Mouse (Mus musculus) left cerebral cortex, postnatal 25 days (tissue): Measurements from ENCODE around the gene Trrap. TPM values are rescaled to one million over a fixed set of nuclear protein-coding genes. Genes with fewer than 3 reads are reported as not detected.
"Not testable (repeated sequence)": the region's sequence is repeated elsewhere in the genome, so short reads cannot be mapped to it uniquely, and the experiment has no call there.

ENCODE experiments used
- DNase-seq, 2 experiments: peaks; one replicate each; pipeline ENCODE4 v3.0.0; 2022; ENCODE audit warnings: low spot score in 2 of 2, mixed read lengths in 1 of 2
- intact Hi-C: fragments of 180-260 bp; cut with DNase I; formaldehyde crosslinking; loops from one replicate; pipeline ENCODE4 v1.15.1; 2025
- total RNA-seq, 2 experiments: library from RNA; stranded (reverse); gene quantifications; 2 replicates each; pipeline ENCODE4 v1.2.3; 2021

Trrap gene
- 100 to 1,000 TPM; 154 to 169 TPM for total RNA-seq

DNA sequence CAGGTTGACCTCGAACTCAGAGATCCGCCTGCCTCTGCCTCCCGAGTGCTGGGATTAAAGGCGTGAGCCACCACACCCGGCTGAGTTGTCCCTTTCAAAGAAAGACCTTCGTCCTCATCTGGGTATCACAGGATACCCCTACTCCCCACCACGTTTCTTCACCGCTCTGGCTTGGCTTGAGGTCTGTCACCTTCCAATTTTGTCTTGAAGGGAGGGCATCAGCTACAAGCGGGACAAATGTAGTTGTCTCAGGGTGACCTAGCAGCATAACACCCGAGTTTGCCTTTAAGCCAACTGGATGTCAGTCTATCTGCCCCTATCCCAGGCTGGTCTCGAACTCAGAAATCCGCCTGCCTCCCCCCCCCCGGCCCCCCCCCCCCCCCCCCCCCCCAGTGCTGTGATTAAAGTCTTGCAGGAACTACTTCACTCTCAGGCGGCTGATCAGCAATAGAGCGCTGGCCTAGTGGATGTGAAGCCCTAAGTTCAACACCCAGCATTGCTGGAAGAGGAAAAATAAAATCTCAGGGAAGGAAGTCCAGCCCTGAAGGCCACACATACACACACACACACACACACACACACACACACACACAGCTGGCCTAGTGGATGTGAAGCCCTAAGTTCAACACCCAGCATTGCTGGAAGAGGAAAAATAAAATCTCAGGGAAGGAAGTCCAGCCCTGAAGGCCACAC lies at the start of gene Trrap:
TSS of gene Trrap (plus strand) at position 627 of the 693 bp plus-strand sequence.
- intact Hi-C loops, DNase-seq: not testable (repeated sequence)

DNA sequence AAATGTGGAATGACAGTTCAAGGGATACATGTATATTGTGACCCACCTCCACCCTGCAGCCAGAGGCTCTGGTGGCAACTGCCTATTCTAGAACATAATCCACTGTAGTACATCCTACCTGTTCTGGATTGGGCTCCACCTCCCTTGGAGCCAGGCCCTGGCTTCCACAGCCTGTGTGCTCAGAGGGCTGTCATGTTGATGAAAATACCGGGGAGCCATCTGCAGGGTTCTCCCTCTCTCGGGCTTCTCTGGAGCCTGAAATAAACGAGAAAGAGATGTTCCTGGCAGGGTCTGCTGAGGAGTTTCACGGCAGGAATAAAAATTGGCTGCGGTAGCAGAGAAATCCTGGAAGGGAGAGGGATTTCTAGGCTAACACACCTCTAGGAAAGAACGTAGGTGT lies 47.8 kb upstream of the Trrap start:
- intact Hi-C loops, result loop anchor here (1.0 to 2.0 kb wide), 3 partner anchors 73 to 309 kb away; no protein-coding TSS in a partner anchor
- DNase-seq, result peak; percentile 35 to 92

DNA sequence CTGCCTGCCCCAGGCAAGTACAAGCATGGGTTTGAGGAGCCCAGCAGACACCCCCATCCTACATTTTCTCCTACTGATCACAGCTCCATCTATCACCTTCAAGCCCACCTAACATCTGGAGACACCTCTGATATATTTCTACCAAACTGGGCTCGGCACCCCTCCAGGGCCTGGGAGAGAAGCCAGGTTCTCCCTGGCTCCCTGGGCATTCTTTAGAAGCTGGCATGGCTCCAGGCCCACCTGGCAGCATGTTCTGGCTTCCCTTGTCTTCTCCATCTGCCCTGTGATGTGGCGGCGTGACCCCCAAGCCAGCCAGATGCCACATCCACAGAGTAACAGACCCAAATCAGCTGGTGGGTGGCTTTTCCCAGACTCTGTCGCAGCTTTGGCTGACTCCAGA lies 47.3 kb upstream of the Trrap start:
- intact Hi-C loops, result loop anchor here (1.0 to 2.0 kb wide), 3 partner anchors 73 to 310 kb away; no protein-coding TSS in a partner anchor
- DNase-seq, result peak in 1 of 2 experiments; percentile 67

DNA sequence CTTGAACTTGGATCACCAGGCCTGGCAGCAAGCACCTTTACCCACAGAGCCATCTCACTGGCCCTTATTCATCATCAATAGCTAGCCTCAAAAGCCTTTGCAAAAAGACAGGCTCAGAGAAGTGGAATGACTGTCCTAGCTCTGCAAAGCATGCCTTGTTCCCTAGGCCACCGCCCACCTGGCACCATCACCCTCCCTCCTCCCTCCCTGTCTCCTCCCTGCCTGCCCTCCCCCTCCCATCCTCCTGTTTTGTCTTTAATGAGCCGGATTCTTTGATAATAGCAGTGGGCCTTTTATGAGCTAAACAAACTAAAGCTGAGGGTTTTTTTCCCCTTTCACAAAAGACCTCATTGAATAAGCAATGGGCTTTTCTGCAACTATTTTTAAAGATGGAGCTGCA lies 42.6 kb upstream of the Trrap start:
- peak in 1 of 2 experiments; percentile 16 for DNase-seq
- intact Hi-C loops, result loop anchor here (5.0 kb wide), 1 partner anchor 258 kb away; no protein-coding TSS in a partner anchor

DNA sequence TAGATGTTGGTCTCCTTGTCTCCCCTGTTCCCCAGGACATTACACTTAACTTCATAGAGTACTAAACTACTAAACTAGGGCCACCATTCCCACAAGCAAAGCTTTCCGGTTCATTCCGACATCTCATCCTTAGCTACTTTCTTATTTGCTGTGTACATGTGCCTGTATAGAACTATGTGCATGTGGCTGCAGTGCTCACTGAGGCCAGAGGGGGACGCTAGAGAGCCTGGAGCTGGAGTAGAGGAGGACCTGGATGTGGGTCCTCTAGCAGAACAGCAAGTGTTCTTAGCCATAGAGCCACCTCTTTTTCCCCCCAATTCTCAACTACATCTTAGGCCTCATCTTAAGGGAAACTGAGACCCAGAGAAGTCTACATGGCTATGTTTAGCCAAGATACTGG lies 42.0 kb upstream of the Trrap start:
- DNase-seq, result no peak
- intact Hi-C loops, result loop anchor here (5.0 kb wide), 1 partner anchor 258 kb away; no protein-coding TSS in a partner anchor

DNA sequence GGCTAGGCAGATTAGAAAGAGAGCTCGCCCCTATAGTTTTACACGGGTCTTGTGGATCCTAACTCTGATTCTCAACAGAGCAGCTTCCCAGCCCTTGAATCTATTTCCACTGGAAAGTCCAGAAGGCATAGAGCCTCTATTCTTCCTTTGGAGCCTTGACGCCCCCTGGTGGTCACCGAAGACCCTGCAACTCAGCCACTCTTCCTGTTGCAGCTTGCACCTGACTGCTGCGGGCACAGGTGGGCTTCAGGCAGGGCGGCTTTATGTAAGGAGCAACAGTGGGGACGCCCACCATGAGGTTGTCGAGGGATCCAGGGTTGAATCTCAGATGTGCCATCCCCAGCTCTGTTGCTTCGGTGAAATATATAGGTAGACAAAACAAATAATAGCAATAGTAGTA lies 40.4 kb upstream of the Trrap start:
- intact Hi-C loops, result loop anchor here (1.0 to 5.0 kb wide), 2 partner anchors 260 to 280 kb away; no protein-coding TSS in a partner anchor
- peak; percentile 73 to 82 for DNase-seq

DNA sequence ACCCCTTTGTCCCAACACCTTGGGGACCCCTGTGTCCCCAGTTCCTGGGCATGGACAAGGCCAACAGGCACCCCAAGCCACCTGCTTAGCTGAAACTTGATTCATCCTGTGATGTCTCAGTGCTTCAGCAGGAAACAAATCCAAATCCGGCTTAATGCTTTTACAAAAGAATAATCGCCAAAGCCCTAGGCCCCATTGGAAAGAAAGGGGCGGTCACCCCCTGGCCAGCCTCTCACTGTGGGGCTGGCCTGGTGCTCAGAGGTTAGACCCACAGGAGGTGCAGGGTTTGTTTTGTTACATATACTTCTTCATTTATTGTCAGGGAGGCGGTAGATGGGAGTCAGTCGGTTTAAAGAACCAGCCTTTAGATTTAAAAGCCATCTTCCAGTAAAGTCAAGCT lies 39.3 kb upstream of the Trrap start:
- intact Hi-C loops, result loop anchor here (5.0 kb wide), 1 partner anchor 261 kb away; no protein-coding TSS in a partner anchor
- no peak for DNase-seq

DNA sequence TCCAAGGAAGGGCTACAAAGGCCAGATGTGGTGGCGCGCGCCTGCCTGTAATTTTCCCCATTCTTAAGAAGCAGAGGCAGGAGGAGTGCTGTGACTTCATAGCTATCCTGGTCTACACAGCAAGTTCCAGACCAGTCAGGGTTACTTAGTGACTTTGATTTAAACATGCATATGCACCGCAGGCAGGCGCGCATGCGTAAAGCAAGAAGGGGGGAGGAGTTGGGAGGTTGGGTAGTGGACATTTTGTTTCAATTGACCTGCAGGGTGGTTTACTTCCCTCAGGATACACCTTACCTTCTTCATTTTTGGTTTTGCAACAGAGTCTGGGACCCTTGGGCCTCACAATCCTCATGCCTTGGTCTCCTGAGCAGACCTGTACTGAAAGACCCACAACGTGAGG lies 38.3 kb upstream of the Trrap start:
- DNase-seq, result no peak
- intact Hi-C loops, result loop anchor here (5.0 kb wide), 1 partner anchor 262 kb away; no protein-coding TSS in a partner anchor

DNA sequence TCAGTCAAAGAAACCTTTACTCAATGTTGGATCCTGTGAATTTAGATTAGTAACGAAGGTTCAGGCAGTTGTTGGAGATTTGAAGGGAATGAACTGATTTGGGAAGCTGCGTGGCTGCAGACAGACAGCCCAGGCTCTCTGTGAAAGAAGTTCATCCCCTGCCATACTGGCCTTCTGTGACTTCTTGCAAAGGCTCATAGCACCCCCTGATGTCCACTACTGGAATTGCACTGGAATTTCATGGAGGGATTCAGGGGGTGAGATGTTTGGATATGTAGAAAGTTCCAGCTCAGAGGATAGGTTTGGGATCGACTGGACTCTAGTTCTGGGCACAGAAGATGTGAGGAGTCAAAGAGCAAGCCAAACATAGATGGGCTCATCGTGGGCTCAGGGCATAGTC lies 33.6 kb upstream of the Trrap start:
- intact Hi-C loops, result loop anchor here (1.0 kb wide), 1 partner anchor 346 kb away; no protein-coding TSS in a partner anchor
- peak; percentile 70 to 83 for DNase-seq

DNA sequence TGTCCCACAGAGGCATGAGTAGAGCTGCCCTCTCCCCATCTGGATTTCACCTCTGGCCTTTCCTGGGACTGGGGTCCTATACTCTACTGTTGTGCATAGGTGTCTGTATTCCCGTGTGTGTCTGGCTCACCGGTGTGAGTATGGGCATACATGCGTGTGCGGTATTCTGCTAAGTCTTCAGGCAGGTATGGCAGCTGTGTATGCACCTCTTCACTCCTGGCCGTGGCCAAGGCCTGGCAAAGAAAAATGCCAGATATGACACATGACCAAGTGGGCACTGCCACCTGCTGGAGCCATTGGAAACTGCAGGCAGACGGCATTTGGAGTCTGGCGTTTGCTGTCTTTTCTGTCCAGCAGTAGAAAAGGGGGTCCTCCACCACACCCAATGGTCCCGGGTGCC lies 32.6 kb upstream of the Trrap start:
- intact Hi-C loops, result loop anchor here (1.0 to 5.0 kb wide), 2 partner anchors 347 to 528 kb away; no protein-coding TSS in a partner anchor
- DNase-seq, result peak; percentile 78 to 81

DNA sequence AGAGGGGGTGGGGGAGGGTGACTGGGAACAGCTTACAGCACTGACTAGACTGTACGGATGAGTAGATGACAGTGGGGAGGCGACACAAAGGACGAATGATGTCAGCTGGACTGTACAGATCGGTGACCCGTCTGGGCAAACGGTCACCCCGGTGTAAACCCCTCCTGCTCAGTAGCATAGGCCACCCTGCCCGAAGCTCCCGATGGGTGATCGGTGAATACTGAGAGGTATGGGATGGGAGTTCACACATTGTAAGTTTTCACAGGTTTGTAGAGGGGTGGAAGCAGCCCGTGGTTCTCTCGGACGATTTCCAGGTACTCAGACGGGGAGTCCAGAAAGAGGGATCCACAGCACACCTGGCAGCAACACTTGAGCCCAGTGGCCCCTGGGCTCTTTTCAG lies 30.4 kb upstream of the Trrap start:
- DNase-seq, result no peak
- intact Hi-C loops, result loop anchor here (5.0 kb wide), 1 partner anchor 530 kb away; no protein-coding TSS in a partner anchor

DNA sequence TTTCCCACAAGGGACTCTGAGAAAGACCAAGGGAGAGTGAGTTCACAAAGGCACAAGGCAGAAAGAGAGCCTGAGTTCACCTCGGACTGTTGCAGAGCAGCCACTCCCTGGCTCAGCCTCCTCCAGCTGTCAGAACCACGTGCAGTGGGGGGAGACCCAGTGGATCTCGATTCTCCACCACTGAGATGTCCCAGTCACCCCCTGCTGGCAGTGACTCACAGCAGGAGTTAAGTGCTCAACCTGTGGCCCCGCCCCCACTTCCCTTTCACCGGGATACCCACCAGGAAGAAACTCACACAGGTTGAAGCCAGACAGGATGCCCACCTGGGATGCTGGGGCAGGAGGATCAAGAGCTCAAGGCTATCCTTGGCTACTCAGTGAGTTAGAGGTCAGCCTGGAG lies 15.1 kb upstream of the Trrap start:
- intact Hi-C loops, result no loop called here

DNA sequence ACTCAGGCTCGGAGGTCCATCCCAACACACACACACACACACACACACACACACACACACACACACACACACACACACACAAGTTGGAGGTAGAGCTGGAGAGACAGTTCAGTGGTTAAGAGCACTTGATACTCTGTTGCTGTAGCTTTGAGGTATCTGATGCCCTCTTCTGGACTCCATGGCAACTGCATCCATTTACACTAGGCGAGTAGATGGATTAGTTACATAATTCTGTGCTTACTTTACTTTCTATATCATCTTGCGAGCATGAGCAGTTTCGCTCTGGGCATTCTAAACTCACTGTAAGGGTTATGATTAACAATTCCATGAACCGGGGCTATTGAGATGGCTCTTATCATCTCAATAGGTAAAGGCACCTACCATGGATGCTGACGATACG lies 14.5 kb upstream of the Trrap start:
- intact Hi-C loops, result no loop called here
- DNase-seq, result peak; percentile 80 to 93

More for the DNA sequence above, 15.1 kb upstream of the Trrap start:
- DNase-seq, result no peak

DNA sequence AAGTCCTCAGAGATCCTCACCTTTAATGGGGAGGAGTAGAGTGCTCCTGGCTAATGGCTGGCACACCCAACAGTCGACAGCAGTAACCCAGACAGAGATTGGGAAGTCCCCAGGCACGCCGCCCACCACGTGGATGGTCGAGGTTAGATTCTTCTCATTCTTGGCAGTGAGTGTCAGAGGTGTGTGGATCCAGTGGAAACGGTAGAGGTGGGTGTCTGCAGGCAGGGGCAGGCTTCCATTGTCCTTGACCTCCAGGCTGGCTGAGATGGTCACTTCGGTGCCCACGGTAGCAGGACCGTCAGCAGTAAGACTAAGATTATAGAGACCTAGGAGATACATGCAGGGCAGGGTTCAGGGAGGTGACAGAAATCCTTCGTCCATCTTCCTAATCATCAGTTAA lies 12.3 kb upstream of the Trrap start:
- DNase-seq, result no peak
- intact Hi-C loops, result no loop called here

DNA sequence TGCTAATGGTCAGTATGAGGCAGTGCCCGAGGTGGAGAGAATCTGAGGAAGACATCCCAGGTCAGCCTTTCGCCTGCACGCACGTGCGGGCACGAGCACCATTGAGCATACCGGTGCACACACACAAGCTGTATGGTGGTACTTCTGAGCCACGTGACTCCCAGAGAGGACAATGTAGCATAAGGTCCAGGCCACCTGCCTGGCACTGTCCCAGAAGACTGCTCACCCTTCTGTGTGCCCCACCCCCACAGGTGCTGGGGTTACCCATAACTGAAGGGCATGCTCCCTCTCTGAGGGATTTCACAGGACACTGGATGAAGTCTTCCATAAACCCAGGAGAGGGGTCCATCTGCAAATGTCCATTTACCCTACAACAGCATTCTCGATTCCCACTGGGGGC lies 10.1 kb upstream of the Trrap start:
- DNase-seq, result no peak
- intact Hi-C loops, result no loop called here

DNA sequence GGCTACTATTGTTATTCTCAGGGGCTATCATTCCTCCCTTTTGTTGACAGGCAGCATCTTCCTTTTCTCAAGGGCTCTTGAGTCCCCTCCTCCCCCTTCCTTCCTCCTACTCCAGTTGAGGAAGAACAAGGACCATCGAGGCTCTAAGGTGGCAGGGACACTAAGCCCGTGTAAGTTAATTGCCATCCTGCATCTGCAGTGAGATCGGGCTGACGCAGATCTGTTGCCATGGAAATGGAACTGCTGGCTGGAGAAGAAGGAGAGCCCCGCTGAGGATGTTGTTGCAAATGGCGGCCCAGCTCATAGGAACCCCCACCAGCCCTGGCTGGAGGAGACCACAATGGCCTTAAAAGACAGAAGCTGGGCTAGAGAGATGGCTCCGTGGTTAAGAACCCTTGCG lies 9.1 kb upstream of the Trrap start:
- intact Hi-C loops, result no loop called here
- peak; percentile 51 to 71 for DNase-seq

DNA sequence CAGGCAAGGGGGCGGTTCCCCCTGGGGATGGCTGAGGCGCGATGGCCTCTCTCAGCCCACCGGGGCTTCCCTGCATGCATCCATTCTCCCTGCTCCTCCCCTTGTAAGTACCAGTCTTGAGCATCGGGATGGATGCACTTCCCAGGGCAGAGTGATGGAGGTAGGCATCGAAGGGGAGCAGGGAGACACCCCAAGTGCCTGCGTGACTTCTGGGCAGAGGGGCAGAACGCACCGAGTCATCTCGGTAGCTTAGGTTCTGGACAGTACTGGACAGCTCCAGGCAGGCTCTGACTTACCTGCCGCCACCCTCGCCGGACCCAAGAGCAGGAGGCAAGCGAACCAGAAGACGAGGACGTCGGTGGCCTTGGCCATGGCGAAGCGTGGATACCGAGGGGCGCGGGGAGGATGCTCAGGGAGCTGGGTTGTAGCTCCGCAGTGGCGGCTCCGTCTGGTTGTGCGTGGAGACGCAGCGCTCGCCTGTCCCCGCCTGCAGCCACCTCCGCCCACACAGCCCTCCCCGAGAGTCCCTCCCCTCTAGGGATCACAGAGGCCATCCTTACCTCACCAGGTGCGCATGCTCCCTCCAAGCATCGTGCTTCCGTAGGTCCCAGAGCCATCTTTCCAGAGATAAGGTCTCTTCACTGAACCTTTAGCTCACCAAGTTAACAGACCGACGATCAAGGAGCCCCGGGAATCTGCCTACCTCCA lies 6.2 kb upstream of the Trrap start, which contains the start of gene Tmem130:
TSS of gene Tmem130 (minus strand) at position 658 of the 708 bp plus-strand sequence.
- peak; percentile 86 to 89 for DNase-seq
- intact Hi-C loops, result no loop called here

DNA sequence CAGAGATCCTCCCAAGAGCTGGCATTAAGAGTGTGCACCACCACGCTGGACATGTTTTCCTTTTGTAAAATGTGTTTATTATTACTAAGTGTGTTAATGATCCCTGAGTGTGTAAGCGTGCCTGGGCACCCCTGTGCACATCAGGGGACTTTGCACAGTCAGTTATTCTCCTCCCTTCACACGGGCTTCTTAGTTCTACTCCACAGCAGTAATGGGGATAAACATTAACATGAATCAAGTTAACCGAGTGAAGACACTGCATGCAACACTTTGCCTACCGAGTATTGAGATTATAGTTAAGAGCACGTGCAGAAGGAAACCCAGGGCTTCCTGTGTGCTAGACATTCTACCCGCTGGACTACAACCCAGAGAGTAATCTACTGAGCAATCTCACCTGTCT lies 1.5 kb upstream of the Trrap start:
- intact Hi-C loops, result no loop called here
- DNase-seq, result no peak

DNA sequence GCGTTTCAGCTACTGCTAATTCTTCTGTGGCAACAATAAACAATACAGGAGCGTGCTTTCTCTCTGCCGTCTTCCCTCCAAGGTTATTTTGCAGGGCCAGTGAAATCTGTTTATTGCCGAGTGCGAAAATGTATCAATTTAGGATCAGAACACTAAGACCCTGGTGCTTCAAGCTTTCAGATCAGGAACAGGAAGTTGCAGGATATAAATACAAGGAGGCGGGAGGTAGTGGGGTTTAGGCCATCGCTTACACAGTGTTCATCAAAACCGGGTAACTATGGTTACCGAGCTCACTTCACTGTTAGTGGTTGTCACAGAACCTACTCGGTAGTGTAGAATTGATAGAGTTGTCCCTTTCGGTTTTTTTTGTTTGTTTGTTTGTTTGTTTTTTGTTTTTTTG lies 886 bp upstream of the Trrap start:
- DNase-seq, result peak in 1 of 2 experiments; percentile 17
- intact Hi-C loops, result no loop called here
